Mouse (Mus musculus) hindbrain, embryonic 12.5 days (tissue): Measurements from ENCODE around the gene Svopl. TPM values are rescaled to one million over a fixed set of nuclear protein-coding genes. Genes with fewer than 3 reads are reported as not detected.

Experiments used
- ATAC-seq: fragments of 200-750 bp; cut with Nextera tagmentation; 2 replicates; pipeline ENCODE4 v1.8.0; 2017; ENCODE audit warnings: moderate TSS enrichment; ENCODE audit not compliant: low FRiP score
- H3K27ac ChIP-seq: fragments of 300-500 bp; sonication (generic); 2 replicates; pipeline ENCODE4 v1.5.1; 2016; ENCODE audit warnings: mild to moderate bottlenecking
- H3K27me3 ChIP-seq: fragments of 300-500 bp; sonication (generic); 2 replicates; pipeline ENCODE4 v1.6.1; 2016; ENCODE audit warnings: mild to moderate bottlenecking
- H3K36me3 ChIP-seq: fragments of 300-500 bp; sonication (generic); 2 replicates; pipeline ENCODE4 v1.6.1; 2016; ENCODE audit warnings: mild to moderate bottlenecking
- H3K4me1 ChIP-seq: fragments of 300-500 bp; sonication (generic); 2 replicates; pipeline ENCODE4 v1.6.1; 2016
- H3K4me2 ChIP-seq: fragments of 300-500 bp; sonication (generic); replicated peaks from 2 replicates; pipeline ENCODE4 v1.6.1; 2016; ENCODE audit warnings: mild to moderate bottlenecking
- H3K4me3 ChIP-seq: fragments of 300-500 bp; sonication (generic); 2 replicates; pipeline ENCODE4 v1.5.1; 2016; ENCODE audit warnings: mild to moderate bottlenecking
- H3K9ac ChIP-seq: fragments of 300-500 bp; sonication (generic); 2 replicates; pipeline ENCODE4 v1.6.1; 2016; ENCODE audit warnings: mild to moderate bottlenecking, moderate library complexity
- H3K9me3 ChIP-seq: fragments of 300-500 bp; sonication (generic); replicated peaks from 2 replicates; pipeline ENCODE4 v1.6.1; 2016; ENCODE audit warnings: mild to moderate bottlenecking
- WGBS: fragments of 180-500 bp; shearing (Covaris S2); methylation state at CpG from one replicate; pipeline ENCODE4 v1.1.7; 2016; 5-methylcytosine and 5-hydroxymethylcytosine counted together
- polyA plus RNA-seq: library from polyadenylated mRNA; unstranded; fragments of >200 nt; fragmentation: Nextera tagmentation; extraction: Ambion mirVana; gene quantifications from 2 replicates; pipeline ENCODE4 v1.2.1, GENCODE M21; 2016

The Svopl gene
- 3.9 and 4.2 TPM in 2 replicates for polyA plus RNA-seq

- WGBS = 40% methylated on average over 6 of the region's 6 CpGs
- Histone ChIP-seq H3K9me3 (0 out of 2 replicates have a peak, but pooled peaks cover 2% of the 10 kb centered on the region), H3K4me2 (no peak within 1 kb of the TSS), H3K27ac (no peak within 1 kb of the TSS), H3K4me3 (no peak within 1 kb of the TSS), H3K27me3 (no peaks in the 10 kb centered on the region), H3K36me3 (no peaks in the 10 kb centered on the region), H3K4me1 (peaks cover 10% of the 10 kb centered on the region), H3K9ac (no peak within 1 kb of the TSS)
- ATAC-seq = no peak
Observed at GRCm38 (mm10) chr6:38046838-38047237, at the start of gene Svopl. Gene Svopl, minus strand, starts transcription at chr6:38046996.

- no peak overlapping the region for H3K27ac ChIP-seq
- H3K9me3 ChIP-seq = 0 out of 2 replicates have a peak, but pooled peaks cover 7% of the 10 kb centered on the region
- H3K9ac ChIP-seq = no peak overlapping the region
- H3K36me3 ChIP-seq = no peaks in the 10 kb centered on the region
- WGBS = 90% methylated on average over 10 of the region's 10 CpGs
- H3K27me3 ChIP-seq = no peaks in the 10 kb centered on the region
- no peak overlapping the region for H3K4me2 ChIP-seq
- ATAC-seq = no peak
- no peaks in the 10 kb centered on the region for H3K4me1 ChIP-seq
- no peak overlapping the region for H3K4me3 ChIP-seq
Observed at GRCm38 (mm10) chr6:38094701-38095100, 47.9 kb upstream of the Svopl start.

GRCm38 (mm10) chr6:38092539-38092938 is 45.7 kb upstream of the Svopl start:
- H3K4me1 ChIP-seq = no peaks in the 10 kb centered on the region
- H3K9ac ChIP-seq = no peak overlapping the region
- ATAC-seq = no peak
- no peaks in the 10 kb centered on the region for H3K27me3 ChIP-seq
- H3K36me3 ChIP-seq = no peaks in the 10 kb centered on the region
- H3K4me3 ChIP-seq = no peak overlapping the region
- H3K4me2 ChIP-seq = no peak overlapping the region
- no peaks in the 10 kb centered on the region for H3K9me3 ChIP-seq
- 96% methylated on average over 8 of the region's 8 CpGs for WGBS
- no peak overlapping the region for H3K27ac ChIP-seq

- ATAC-seq = no peak
- Histone ChIP-seq H3K9ac (no peak overlapping the region), H3K9me3 (no peaks in the 10 kb centered on the region), H3K27ac (no peak overlapping the region), H3K36me3 (no peaks in the 10 kb centered on the region), H3K4me3 (no peak overlapping the region), H3K27me3 (no peaks in the 10 kb centered on the region), H3K4me1 (no peaks in the 10 kb centered on the region), H3K4me2 (no peak overlapping the region)
- 78% methylated on average over 9 of the region's 9 CpGs for WGBS
Observed at GRCm38 (mm10) chr6:38087242-38088026, 40.6 kb upstream of the Svopl start.

- Histone ChIP-seq H3K36me3 (no peaks in the 10 kb centered on the region), H3K4me3 (no peak overlapping the region), H3K9ac (no peak overlapping the region), H3K4me1 (peaks cover 7% of the 10 kb centered on the region; the same call in 1 of the 2 replicates), H3K4me2 (no peak overlapping the region), H3K9me3 (no peaks in the 10 kb centered on the region), H3K27me3 (no peaks in the 10 kb centered on the region), H3K27ac (no peak overlapping the region)
- ATAC-seq = no peak
- 53% methylated on average over 4 of the region's 4 CpGs for WGBS
Observed at GRCm38 (mm10) chr6:38083204-38083603, 36.4 kb upstream of the Svopl start.

GRCm38 (mm10) chr6:38081727-38082341 is 35.0 kb upstream of the Svopl start:
- ATAC-seq = no peak
- H3K4me3 ChIP-seq = no peak overlapping the region
- H3K9me3 ChIP-seq = no peaks in the 10 kb centered on the region
- peaks cover 7% of the 10 kb centered on the region; the same call in 1 of the 2 replicates for H3K4me1 ChIP-seq
- H3K27me3 ChIP-seq = no peaks in the 10 kb centered on the region
- 61% methylated on average over 11 of the region's 11 CpGs for WGBS
- no peak overlapping the region for H3K9ac ChIP-seq
- no peak overlapping the region for H3K4me2 ChIP-seq
- no peaks in the 10 kb centered on the region for H3K36me3 ChIP-seq
- H3K27ac ChIP-seq = no peak overlapping the region

GRCm38 (mm10) chr6:38080364-38080763 is 33.6 kb upstream of the Svopl start:
- H3K4me3 ChIP-seq = no peak overlapping the region
- 57% methylated on average over 4 of the region's 4 CpGs for WGBS
- no peak for ATAC-seq
- H3K27me3 ChIP-seq = no peaks in the 10 kb centered on the region
- H3K4me1 ChIP-seq = peaks cover 7% of the 10 kb centered on the region; the same call in 1 of the 2 replicates
- H3K27ac ChIP-seq = no peak overlapping the region
- no peaks in the 10 kb centered on the region for H3K36me3 ChIP-seq
- H3K4me2 ChIP-seq = no peak overlapping the region
- H3K9me3 ChIP-seq = no peaks in the 10 kb centered on the region
- no peak overlapping the region for H3K9ac ChIP-seq

- no peaks in the 10 kb centered on the region for H3K36me3 ChIP-seq
- 91% methylated on average over 3 of the region's 3 CpGs for WGBS
- no peaks in the 10 kb centered on the region for H3K27me3 ChIP-seq
- peaks cover 6% of the 10 kb centered on the region; the same call in 1 of the 2 replicates for H3K9me3 ChIP-seq
- no peak overlapping the region for H3K4me3 ChIP-seq
- H3K4me1 ChIP-seq = no peaks in the 10 kb centered on the region
- ATAC-seq = no peak
- no peak overlapping the region for H3K4me2 ChIP-seq
- no peak overlapping the region for H3K27ac ChIP-seq
- H3K9ac ChIP-seq = no peak overlapping the region
Observed at GRCm38 (mm10) chr6:38073592-38073991, 26.8 kb upstream of the Svopl start.

GRCm38 (mm10) chr6:38072137-38072796 is 25.5 kb upstream of the Svopl start:
- H3K27ac ChIP-seq = no peak overlapping the region
- H3K4me1 ChIP-seq = no peaks in the 10 kb centered on the region
- peaks cover 6% of the 10 kb centered on the region; the same call in 1 of the 2 replicates for H3K9me3 ChIP-seq
- no peaks in the 10 kb centered on the region for H3K27me3 ChIP-seq
- no peak overlapping the region for H3K9ac ChIP-seq
- H3K36me3 ChIP-seq = no peaks in the 10 kb centered on the region
- WGBS = 53% methylated on average over 5 of the region's 5 CpGs
- no peak overlapping the region for H3K4me2 ChIP-seq
- no peak for ATAC-seq
- H3K4me3 ChIP-seq = no peak overlapping the region

GRCm38 (mm10) chr6:38071256-38071655 is 24.5 kb upstream of the Svopl start:
- H3K27ac ChIP-seq = no peak overlapping the region
- H3K4me3 ChIP-seq = no peak overlapping the region
- no peak overlapping the region for H3K4me2 ChIP-seq
- no peaks in the 10 kb centered on the region for H3K27me3 ChIP-seq
- no peaks in the 10 kb centered on the region for H3K36me3 ChIP-seq
- WGBS = 92% methylated on average over 4 of the region's 4 CpGs
- H3K4me1 ChIP-seq = no peaks in the 10 kb centered on the region
- peaks cover 6% of the 10 kb centered on the region; the same call in 1 of the 2 replicates for H3K9me3 ChIP-seq
- no peak overlapping the region for H3K9ac ChIP-seq
- no peak for ATAC-seq

GRCm38 (mm10) chr6:38066215-38066614 is 19.4 kb upstream of the Svopl start:
- no peaks in the 10 kb centered on the region for H3K36me3 ChIP-seq
- H3K9ac ChIP-seq = no peak overlapping the region
- no peak overlapping the region for H3K4me3 ChIP-seq
- 0 out of 2 replicates have a peak, but pooled peaks have one; percentile 80 for ATAC-seq
- H3K27me3 ChIP-seq = no peaks in the 10 kb centered on the region
- peaks cover 8% of the 10 kb centered on the region; the same call in 1 of the 2 replicates for H3K4me1 ChIP-seq
- H3K9me3 ChIP-seq = peaks cover 4% of the 10 kb centered on the region
- no peak overlapping the region for H3K4me2 ChIP-seq
- WGBS = 7% methylated on average over 5 of the region's 5 CpGs
- no peak overlapping the region for H3K27ac ChIP-seq

GRCm38 (mm10) chr6:38065501-38066122 is 18.8 kb upstream of the Svopl start:
- Histone ChIP-seq H3K9ac (no peak overlapping the region), H3K4me1 (peaks cover 8% of the 10 kb centered on the region; the same call in 1 of the 2 replicates), H3K4me3 (no peak overlapping the region), H3K27me3 (no peaks in the 10 kb centered on the region), H3K27ac (0 out of 2 replicates have a peak overlapping the region, but pooled peaks have one; percentile 2), H3K9me3 (peaks cover 4% of the 10 kb centered on the region), H3K4me2 (no peak overlapping the region), H3K36me3 (no peaks in the 10 kb centered on the region)
- 0 out of 2 replicates have a peak, but pooled peaks have one; percentile 46 for ATAC-seq
- WGBS = 77% methylated on average over 11 of the region's 11 CpGs
